In genomic region chr15:25365503-25365902, GRCm38 (mm10) we compare ENCODE assay signal across 14 mouse cellular contexts. TPM values are rescaled to one million over a fixed set of nuclear protein-coding genes. Genes with fewer than 3 reads are reported as not detected.
A peak's percentile ranks its signal among the peaks of the same experiment; 100 is the strongest.
DNase-seq lines count a peak whose midpoint lies in the region; ATAC-seq and TF ChIP-seq lines count a peak whose summit lies in the region.
"Had no signal": no experiment of that assay in that cellular context is flagged by ENCODE, and none has a peak within 500 bp of the region (broad histone marks: within the 10 kb centered on the region; RNA-seq: fewer than 3 reads in every experiment).

No protein-coding gene starts in this region.

- peaks cover 29% of the 10 kb centered on the region for H3K36me3 ChIP-seq in hindbrain, embryonic 10.5 days
- peaks cover 20% of the 10 kb centered on the region for H3K36me3 ChIP-seq in midbrain, embryonic 14.5 days (ENCODE audit: control insufficient read depth, insufficient read depth, low read length)
- H3K36me3 ChIP-seq: heart, embryonic 15.5 days had no signal

- H3K4me1 ChIP-seq in hindbrain, embryonic 10.5 days (replicated peaks): peaks cover 62% of the 10 kb centered on the region
- H3K4me1 ChIP-seq in midbrain, embryonic 14.5 days (ENCODE audit: control insufficient read depth, insufficient read depth, low read length): peaks cover 52% of the 10 kb centered on the region

- no peak for ATAC-seq in midbrain, embryonic 14.5 days (ENCODE audit: low FRiP score, low TSS enrichment)

- peak; percentile 31 for DNase-seq in ES-CJ7 (ENCODE audit: low read depth, low spot score)
- peak; percentile 49 for DNase-seq in brain, embryonic 14.5 days (ENCODE audit: low read depth)
- no peak for DNase-seq in hindbrain, embryonic 10.5 days (ENCODE audit: low spot score)
- no peak for DNase-seq in midbrain, embryonic 14.5 days
- no peak for DNase-seq in spleen, postnatal 4 days (ENCODE audit: low spot score in 2 of 2)
- DNase-seq in urinary bladder, adult 2 months (ENCODE audit: low spot score): no peak
- DNase-seq in kidney, postnatal 14 days: no peak
- no peak for DNase-seq in gastrocnemius, postnatal 36 days
- DNase-seq: gastrocnemius, adult 2 months; kidney, adult 8-10 months; right cerebral cortex, adult 18-20 months had no signal

- intact Hi-C loops in gastrocnemius, postnatal 36 days (cut with DNase I): no loop called here

- no peak for TF ChIP-seq CTCF in brain, embryonic 14.5 days (IDR thresholded peaks at IDR 0.05; ENCODE audit: borderline replicate concordance, extremely low read depth, insufficient read depth, insufficient read length)

- peak overlapping the region; percentile 86 for H3K27ac ChIP-seq in hindbrain, embryonic 10.5 days
- H3K27ac ChIP-seq in midbrain, embryonic 14.5 days (replicated peaks; ENCODE audit: low read depth, low read length): peak overlapping the region; percentile 81
- H3K27ac ChIP-seq: gastrocnemius, adult 2 months; heart, embryonic 15.5 days; lung, embryonic 15.5 days had no signal

- no peaks in the 10 kb centered on the region for H3K27me3 ChIP-seq in hindbrain, embryonic 10.5 days (ENCODE audit: insufficient read depth, poor library complexity, severe bottlenecking)
- H3K27me3 ChIP-seq in midbrain, embryonic 14.5 days (ENCODE audit: control insufficient read depth, insufficient read depth, low read length): no peaks in the 10 kb centered on the region
- H3K27me3 ChIP-seq: embryonic facial prominence, embryonic 12.5 days; lung, embryonic 15.5 days had no signal

- no peak overlapping the region for H3K9ac ChIP-seq in midbrain, embryonic 14.5 days (replicated peaks; ENCODE audit: low read length)
- H3K9ac ChIP-seq: heart, embryonic 15.5 days; lung, embryonic 15.5 days had no signal

- no peak for TF ChIP-seq POLR2A in brain, embryonic 14.5 days (IDR thresholded peaks at IDR 0.05; ENCODE audit: borderline replicate concordance, extremely low read depth, insufficient read depth, insufficient read length, poor library complexity, severe bottlenecking)

- H3K4me2 ChIP-seq in midbrain, embryonic 14.5 days (ENCODE audit: low read length): peak overlapping the region; percentile 52

- H3K4me3 ChIP-seq in hindbrain, embryonic 10.5 days: no peak overlapping the region
- H3K4me3 ChIP-seq in midbrain, embryonic 14.5 days (replicated peaks; ENCODE audit: low read depth, low read length): no peak overlapping the region
- H3K4me3 ChIP-seq: gastrocnemius, adult 2 months had no signal

- WGBS in hindbrain, embryonic 10.5 days: 14% methylated on average over 5 of the region's 5 CpGs
- WGBS in midbrain, embryonic 14.5 days: 15% methylated on average over 5 of the region's 5 CpGs

- no peaks in the 10 kb centered on the region for H3K9me3 ChIP-seq in hindbrain, embryonic 10.5 days
- H3K9me3 ChIP-seq in midbrain, embryonic 14.5 days (ENCODE audit: control insufficient read depth, low read length): no peaks in the 10 kb centered on the region
- H3K9me3 ChIP-seq: embryonic facial prominence, embryonic 12.5 days; heart, embryonic 15.5 days; lung, embryonic 15.5 days had no signal

RNA-seq across cellular contexts. Expression of gene Basp1, which starts 48.1 kb away (rescaled TPM):
- polyA plus RNA-seq in brain, embryonic 14.5 days (2012; rRNA removed): 631 and 795 TPM in 2 replicates
- polyA plus RNA-seq in hindbrain, embryonic 10.5 days (2016; fragmentation: Nextera tagmentation; extraction: Ambion mirVana): 48.6 and 77.4 TPM in 2 replicates
- 227 and 382 TPM in 2 replicates for polyA plus RNA-seq in midbrain, embryonic 14.5 days (2014; fragmentation: Nextera tagmentation; extraction: Ambion mirVana)
- polyA plus RNA-seq in urinary bladder, adult 2 months (2012; rRNA removed): 66.5 and 83.1 TPM in 2 replicates
- total RNA-seq in gastrocnemius, postnatal 36 days (2021): 1 to 10 TPM; 2.2 to 2.3 TPM

Comparison
In these comparisons a context has a peak if more than half of its experiments do, and no peak if none do; other contexts are left out.
1. DNase-seq: peak in ES-CJ7 (single experiment) and brain, embryonic 14.5 days (single experiment); none in hindbrain, embryonic 10.5 days (single experiment), midbrain, embryonic 14.5 days (single experiment), spleen, postnatal 4 days (0 of 2), urinary bladder, adult 2 months (single experiment), kidney, postnatal 14 days (single experiment) and gastrocnemius, postnatal 36 days (0 of 2).